Mouse (Mus musculus): ENCODE results near the gene Nup107. TPM values are rescaled to one million over a fixed set of nuclear protein-coding genes. Genes with fewer than 3 reads are reported as not detected.
A peak's percentile ranks its signal among the peaks of the same experiment; 100 is the strongest.

Nup107 gene
- polyA plus RNA-seq, 1 experiment from 2014 or later: 104 TPM

GRCm38 (mm10) chr10:117811555-117811954 lies 19.1 kb upstream of the Nup107 start:
- Histone ChIP-seq H3K36me3 (ENCODE audit: control insufficient read depth, insufficient read depth, low read length) (no peaks in the 10 kb centered on the region; the same call in 1 of the 2 replicates), H3K9ac (ENCODE audit: low read length) (no peak overlapping the region), H3K4me2 (ENCODE audit: low read depth, low read length, severe bottlenecking) (no peak overlapping the region), H3K4me3 (ENCODE audit: low read depth, low read length) (no peak overlapping the region), H3K4me1 (replicated peaks; ENCODE audit: control insufficient read depth, insufficient read depth, low read length) (no peaks in the 10 kb centered on the region), H3K27me3 (ENCODE audit: control insufficient read depth, insufficient read depth, low read length) (no peaks in the 10 kb centered on the region), H3K27ac (ENCODE audit: low read depth, low read length) (no peak overlapping the region), H3K9me3 (ENCODE audit: control insufficient read depth, low read length) (no peaks in the 10 kb centered on the region)
- 95% methylated on average over 8 of the region's 8 CpGs for WGBS
- DNase-seq (ENCODE audit: low spot score) (no peak), ATAC-seq (replicated peaks; ENCODE audit: low FRiP score) (no peak)

DNA sequence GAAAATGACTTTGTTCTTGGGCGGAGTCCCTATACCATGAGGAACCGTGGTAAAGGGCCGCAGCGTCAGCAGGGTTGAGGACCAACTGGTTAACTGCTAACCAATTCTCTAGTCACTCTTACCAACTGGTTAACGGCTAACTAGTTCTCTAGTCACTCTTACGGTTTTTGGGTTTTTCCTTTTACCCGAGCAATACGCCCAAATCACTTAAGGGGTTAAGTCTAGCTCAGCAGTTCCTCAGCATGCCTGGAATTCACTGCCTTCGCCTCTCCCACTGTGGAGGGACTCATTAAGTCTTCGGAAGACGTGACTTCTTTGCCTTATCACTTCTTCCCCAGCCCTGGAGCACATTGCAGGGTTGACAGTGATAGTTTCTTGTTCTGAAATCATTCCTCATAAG lies 18.0 kb upstream of the Nup107 start:
- Histone ChIP-seq H3K27ac (ENCODE audit: low read depth, low read length) (no peak overlapping the region), H3K27me3 (ENCODE audit: control insufficient read depth, insufficient read depth, low read length) (no peaks in the 10 kb centered on the region), H3K9me3 (ENCODE audit: control insufficient read depth, low read length) (no peaks in the 10 kb centered on the region), H3K9ac (ENCODE audit: low read length) (no peak overlapping the region), H3K4me1 (replicated peaks; ENCODE audit: control insufficient read depth, insufficient read depth, low read length) (no peaks in the 10 kb centered on the region), H3K4me3 (ENCODE audit: low read depth, low read length) (no peak overlapping the region), H3K4me2 (ENCODE audit: low read depth, low read length, severe bottlenecking) (no peak overlapping the region), H3K36me3 (ENCODE audit: control insufficient read depth, insufficient read depth, low read length) (no peaks in the 10 kb centered on the region; the same call in 1 of the 2 replicates)
- 83% methylated on average over 11 of the region's 11 CpGs for WGBS
- DNase-seq (ENCODE audit: low spot score): no peak
- ATAC-seq (replicated peaks; ENCODE audit: low FRiP score): no peak

- Histone ChIP-seq H3K9ac (ENCODE audit: low read length) (no peak overlapping the region), H3K4me1 (replicated peaks; ENCODE audit: control insufficient read depth, insufficient read depth, low read length) (no peaks in the 10 kb centered on the region), H3K4me3 (ENCODE audit: low read depth, low read length) (no peak overlapping the region), H3K27ac (ENCODE audit: low read depth, low read length) (no peak overlapping the region), H3K27me3 (ENCODE audit: control insufficient read depth, insufficient read depth, low read length) (no peaks in the 10 kb centered on the region), H3K9me3 (ENCODE audit: control insufficient read depth, low read length) (no peaks in the 10 kb centered on the region), H3K4me2 (ENCODE audit: low read depth, low read length, severe bottlenecking) (no peak overlapping the region), H3K36me3 (ENCODE audit: control insufficient read depth, insufficient read depth, low read length) (no peaks in the 10 kb centered on the region; the same call in 1 of the 2 replicates)
- ATAC-seq (replicated peaks; ENCODE audit: low FRiP score): no peak
- 92% methylated on average over 6 of the region's 6 CpGs for WGBS
- DNase-seq (ENCODE audit: low spot score): no peak
Measured at GRCm38 (mm10) chr10:117808068-117808467, 15.6 kb upstream of the Nup107 start.

GRCm38 (mm10) chr10:117805919-117806318 lies 13.4 kb upstream of the Nup107 start:
- H3K27ac ChIP-seq (ENCODE audit: low read depth, low read length): no peak overlapping the region
- no peak overlapping the region for H3K9ac ChIP-seq (ENCODE audit: low read length)
- ATAC-seq (replicated peaks; ENCODE audit: low FRiP score): no peak
- no peaks in the 10 kb centered on the region for H3K36me3 ChIP-seq (ENCODE audit: control insufficient read depth, insufficient read depth, low read length)
- no peak for DNase-seq (ENCODE audit: low spot score)
- 54% methylated on average over 9 of the region's 9 CpGs for WGBS
- no peak overlapping the region for H3K4me3 ChIP-seq (ENCODE audit: low read depth, low read length)
- H3K4me1 ChIP-seq (replicated peaks; ENCODE audit: control insufficient read depth, insufficient read depth, low read length): no peaks in the 10 kb centered on the region
- H3K4me2 ChIP-seq (ENCODE audit: low read depth, low read length, severe bottlenecking): no peak overlapping the region
- no peaks in the 10 kb centered on the region for H3K27me3 ChIP-seq (ENCODE audit: control insufficient read depth, insufficient read depth, low read length)
- H3K9me3 ChIP-seq (ENCODE audit: control insufficient read depth, low read length): no peaks in the 10 kb centered on the region

GRCm38 (mm10) chr10:117803870-117804850 lies 11.7 kb upstream of the Nup107 start:
- ATAC-seq (replicated peaks; ENCODE audit: low FRiP score): no peak

GRCm38 (mm10) chr10:117801886-117802285 lies 9.4 kb upstream of the Nup107 start:
- no peaks in the 10 kb centered on the region for H3K36me3 ChIP-seq (ENCODE audit: control insufficient read depth, insufficient read depth, low read length)
- no peak overlapping the region for H3K4me2 ChIP-seq (ENCODE audit: low read depth, low read length, severe bottlenecking)
- no peak overlapping the region for H3K27ac ChIP-seq (ENCODE audit: low read depth, low read length)
- no peaks in the 10 kb centered on the region for H3K27me3 ChIP-seq (ENCODE audit: control insufficient read depth, insufficient read depth, low read length)
- no peak overlapping the region for H3K9ac ChIP-seq (ENCODE audit: low read length)
- DNase-seq (ENCODE audit: low spot score) (peak; percentile 33), ATAC-seq (replicated peaks; ENCODE audit: low FRiP score) (no peak)
- 89% methylated on average over 9 of the region's 9 CpGs for WGBS
- H3K4me1 ChIP-seq (replicated peaks; ENCODE audit: control insufficient read depth, insufficient read depth, low read length): no peaks in the 10 kb centered on the region
- H3K4me3 ChIP-seq (ENCODE audit: low read depth, low read length): no peak overlapping the region
- H3K9me3 ChIP-seq (ENCODE audit: control insufficient read depth, low read length): no peaks in the 10 kb centered on the region

More at GRCm38 (mm10) chr10:117803870-117804850, 11.7 kb upstream of the Nup107 start:
- Histone ChIP-seq H3K4me2 (ENCODE audit: low read depth, low read length, severe bottlenecking) (no peak overlapping the region), H3K9ac (ENCODE audit: low read length) (no peak overlapping the region), H3K9me3 (ENCODE audit: control insufficient read depth, low read length) (no peaks in the 10 kb centered on the region), H3K36me3 (ENCODE audit: control insufficient read depth, insufficient read depth, low read length) (no peaks in the 10 kb centered on the region), H3K4me1 (replicated peaks; ENCODE audit: control insufficient read depth, insufficient read depth, low read length) (no peaks in the 10 kb centered on the region), H3K27me3 (ENCODE audit: control insufficient read depth, insufficient read depth, low read length) (no peaks in the 10 kb centered on the region), H3K27ac (ENCODE audit: low read depth, low read length) (no peak overlapping the region), H3K4me3 (ENCODE audit: low read depth, low read length) (no peak overlapping the region)
- 91% methylated on average over 31 of the region's 31 CpGs for WGBS
- DNase-seq (ENCODE audit: low spot score): no peak

- ATAC-seq (replicated peaks; ENCODE audit: low FRiP score): no peak
- no peak overlapping the region for H3K9ac ChIP-seq (ENCODE audit: low read length)
- H3K27ac ChIP-seq (ENCODE audit: low read depth, low read length): no peak overlapping the region
- no peak overlapping the region for H3K4me3 ChIP-seq (ENCODE audit: low read depth, low read length)
- no peaks in the 10 kb centered on the region for H3K36me3 ChIP-seq (ENCODE audit: control insufficient read depth, insufficient read depth, low read length)
- H3K4me2 ChIP-seq (ENCODE audit: low read depth, low read length, severe bottlenecking): no peak overlapping the region
- H3K4me1 ChIP-seq (replicated peaks; ENCODE audit: control insufficient read depth, insufficient read depth, low read length): no peaks in the 10 kb centered on the region
- no peaks in the 10 kb centered on the region; the same call in 1 of the 2 replicates for H3K9me3 ChIP-seq (ENCODE audit: control insufficient read depth, low read length)
- DNase-seq (ENCODE audit: low spot score): peak; percentile 10
- no peaks in the 10 kb centered on the region for H3K27me3 ChIP-seq (ENCODE audit: control insufficient read depth, insufficient read depth, low read length)
- WGBS: 93% methylated on average over 11 of the region's 11 CpGs
Measured at GRCm38 (mm10) chr10:117799806-117800205, 7.3 kb upstream of the Nup107 start.

GRCm38 (mm10) chr10:117798436-117799035 lies 6.0 kb upstream of the Nup107 start:
- 91% methylated on average over 6 of the region's 6 CpGs for WGBS
- Histone ChIP-seq H3K4me2 (ENCODE audit: low read depth, low read length, severe bottlenecking) (no peak overlapping the region), H3K4me1 (replicated peaks; ENCODE audit: control insufficient read depth, insufficient read depth, low read length) (no peaks in the 10 kb centered on the region), H3K36me3 (ENCODE audit: control insufficient read depth, insufficient read depth, low read length) (no peaks in the 10 kb centered on the region), H3K9me3 (ENCODE audit: control insufficient read depth, low read length) (no peaks in the 10 kb centered on the region; the same call in 1 of the 2 replicates), H3K9ac (ENCODE audit: low read length) (no peak overlapping the region), H3K27ac (ENCODE audit: low read depth, low read length) (no peak overlapping the region), H3K27me3 (ENCODE audit: control insufficient read depth, insufficient read depth, low read length) (no peaks in the 10 kb centered on the region), H3K4me3 (ENCODE audit: low read depth, low read length) (no peak overlapping the region)
- DNase-seq (ENCODE audit: low spot score) (peak; percentile 25), ATAC-seq (replicated peaks; ENCODE audit: low FRiP score) (no peak)

All from forebrain, embryonic 11.5 days (tissue).